Mouse (Mus musculus) CH12.LX (cell line): ENCODE results near the gene P2ry14. TPM values are rescaled to one million over a fixed set of nuclear protein-coding genes. Genes with fewer than 3 reads are reported as not detected.
"Not testable (repeated sequence)": the region's sequence is repeated elsewhere in the genome, so short reads cannot be mapped to it uniquely, and the experiment has no call there.

Source experiments
- DNase-seq: peaks from one replicate; pipeline ENCODE4 v3.0.0-alpha.2; 2013; ENCODE audit errors: extremely low read depth
- H3K27ac ChIP-seq: 2 replicates; pipeline ENCODE4 v1.5.1; 2012; ENCODE audit warnings: low read depth, mild to moderate bottlenecking, control low read depth, moderate library complexity; ENCODE audit not compliant: insufficient read depth
- H3K27me3 ChIP-seq: replicated peaks from 2 replicates; pipeline ENCODE3; 2012; ENCODE audit warnings: inconsistent platforms
- H3K36me3 ChIP-seq, 2 experiments: replicated peaks in 1 of 2; 2 replicates each; pipeline versions ENCODE3 to v1.6.1; 2012; ENCODE audit warnings: inconsistent platforms in 1 of 2, low read length in 1 of 2, mild to moderate bottlenecking in 1 of 2, mixed read lengths in 1 of 2, moderate library complexity in 1 of 2; ENCODE audit not compliant: control insufficient read depth in 1 of 2, insufficient read depth in 1 of 2
- H3K4me1 ChIP-seq, 2 experiments: 2 replicates each; pipeline ENCODE4 v1.6.1; 2012; ENCODE audit warnings: inconsistent platforms in 1 of 2, moderate library complexity in 1 of 2; ENCODE audit not compliant: insufficient read depth in 2 of 2, control insufficient read depth in 1 of 2
- H3K4me2 ChIP-seq: 2 replicates; pipeline ENCODE4 v1.6.1; 2012; ENCODE audit warnings: low read depth, mild to moderate bottlenecking, control low read depth; ENCODE audit not compliant: poor library complexity, insufficient read depth, severe bottlenecking
- H3K4me3 ChIP-seq, 3 experiments: fragments of 150-350 bp in 1 of 3; sonication (generic) in 1 of 3; replicated peaks in 1 of 3; 2 replicates each; pipeline versions ENCODE3 to v1.5.1; 2011 to 2012; ENCODE audit warnings: low read depth in 2 of 3, low read length in 2 of 3, mild to moderate bottlenecking in 2 of 3, moderate library complexity in 2 of 3, control low read depth in 1 of 3, improper control_type of control experiment in 1 of 3, inconsistent platforms in 1 of 3, mixed read lengths in 1 of 3; ENCODE audit not compliant: poor library complexity in 1 of 3
- H3K79me2 ChIP-seq: replicated peaks from 2 replicates; pipeline ENCODE4 v1.6.1; 2012; ENCODE audit warnings: mild to moderate bottlenecking, moderate library complexity; ENCODE audit not compliant: control insufficient read depth, poor library complexity, insufficient read depth, severe bottlenecking; ENCODE audit errors: extremely low read depth
- H3K9ac ChIP-seq: 2 replicates; pipeline ENCODE4 v1.6.1; 2012; ENCODE audit warnings: low read depth, mild to moderate bottlenecking, control low read depth, moderate library complexity; ENCODE audit not compliant: insufficient read depth
- H3K9me3 ChIP-seq: replicated peaks from 2 replicates; pipeline ENCODE3; 2012; ENCODE audit warnings: low read length, inconsistent platforms, mixed read lengths
- EP300 ChIP-seq: IDR thresholded peaks from 2 replicates; pipeline ENCODE4 v1.6.1; 2011; ENCODE audit warnings: low read length, improper control_type of control experiment
- ETS1 ChIP-seq: conservative IDR thresholded peaks from 2 replicates; pipeline ENCODE4 v1.6.1; 2012; ENCODE audit warnings: low read depth, mild to moderate bottlenecking, inconsistent platforms, low read length, improper control_type of control experiment, moderate library complexity
- HCFC1 ChIP-seq: IDR thresholded peaks from 2 replicates; pipeline ENCODE4 v1.6.1; 2012; ENCODE audit warnings: low read depth, mild to moderate bottlenecking, inconsistent platforms, low read length, improper control_type of control experiment
- NRF1 ChIP-seq: IDR thresholded peaks from 2 replicates; pipeline ENCODE4 v1.6.1; 2014; ENCODE audit warnings: low read depth, mild to moderate bottlenecking, inconsistent platforms, low read length, improper control_type of control experiment, moderate library complexity
- TBP ChIP-seq: conservative IDR thresholded peaks from 2 replicates; pipeline ENCODE4 v1.6.1; 2011; ENCODE audit warnings: low read depth, low read length, improper control_type of control experiment
- UBTF ChIP-seq: IDR thresholded peaks from 2 replicates; pipeline ENCODE4 v1.6.1; 2012; ENCODE audit warnings: low read depth, mild to moderate bottlenecking, inconsistent platforms, low read length, improper control_type of control experiment, moderate library complexity
- dilution Hi-C: fragments of 300-500 bp; cut with MboI; formaldehyde crosslinking; loops from 2 replicates; pipeline ENCODE4 v1.14.3; 2020; ENCODE audit warnings: low sequenced_read_pairs; ENCODE audit not compliant: extremely low pct_unique_long_range_greater_than_20kb, extremely low pct_ligation_motif_present
- in situ Hi-C: fragments of 300-500 bp; cut with MboI; formaldehyde crosslinking; loops from 3 replicates; pipeline ENCODE4 v1.14.3; 2019; ENCODE audit warnings: low sequenced_read_pairs, low pct_ligation_motif_present, low pct_unique_long_range_greater_than_20kb, mixed read lengths
- polyA plus RNA-seq: library from polyadenylated mRNA; unstranded; fragments of >175 nt; gene quantifications from 2 replicates; pipeline ENCODE4 v1.2.1, GENCODE M21; 2012; ENCODE audit warnings: low read depth; ENCODE audit not compliant: insufficient read length
- total RNA-seq, 2 experiments: library from RNA; depleted of rRNA; stranded (reverse); fragments of 300-350 nt in 1 of 2; fragments of >200 nt in 1 of 2; gene quantifications; 2 replicates each; pipeline ENCODE4 v1.2.3; 2012 to 2014

P2ry14 gene
- total and polyA plus RNA-seq, 3 experiments = 0.20 to 0.34 (median 0.24) TPM

- Histone ChIP-seq H3K36me3 (peaks cover 0 to 8% of the 10 kb centered on the region in 2 experiments), H3K27ac (no peak overlapping the region), H3K4me2 (no peak overlapping the region), H3K79me2 (no peaks in the 10 kb centered on the region), H3K9ac (no peak overlapping the region), H3K4me3 (no peak overlapping the region), H3K4me1 (peaks cover 3 to 19% of the 10 kb centered on the region in 2 experiments; a peak in 3 of 4 replicates), H3K9me3 (no peaks in the 10 kb centered on the region), H3K27me3 (no peaks in the 10 kb centered on the region)
- DNase-seq = no peak
- dilution Hi-C loops = no loop called here
- no peak for TF ChIP-seq UBTF
- in situ Hi-C loops = no loop called here
Measured at GRCm38 (mm10) chr3:59113973-59114517, 39.4 kb downstream of the P2ry14 start.

- H3K9ac ChIP-seq, H3K4me3 ChIP-seq, H3K9me3 ChIP-seq, H3K27me3 ChIP-seq, H3K36me3 ChIP-seq, H3K4me2 ChIP-seq, dilution Hi-C loops, H3K27ac ChIP-seq, DNase-seq, H3K79me2 ChIP-seq, in situ Hi-C loops: not testable (repeated sequence)
- H3K4me1 ChIP-seq = peaks cover 0 to 11% of the 10 kb centered on the region in 2 experiments; a peak in 3 of 4 replicates
Measured at GRCm38 (mm10) chr3:59113291-59113690, 40.1 kb downstream of the P2ry14 start.

DNA sequence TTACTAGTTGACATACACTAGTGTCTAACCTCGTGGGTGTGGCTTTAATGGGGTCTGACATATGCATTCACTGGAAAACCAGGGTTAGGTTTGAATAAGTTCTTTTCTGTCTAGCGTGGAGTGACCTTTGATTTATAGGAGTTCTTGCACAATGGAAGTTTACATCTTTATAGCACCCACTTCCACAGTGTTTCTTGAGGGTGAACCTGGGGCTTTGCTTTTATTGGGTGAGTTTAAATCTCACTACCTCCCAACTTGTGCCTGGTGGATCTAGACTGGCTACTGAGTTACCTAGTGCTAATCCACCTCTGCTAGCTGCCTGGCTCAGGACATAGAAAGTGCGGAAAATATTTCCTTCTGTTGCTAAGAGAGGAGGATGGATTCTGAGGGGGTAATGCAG is 41.5 kb downstream of the P2ry14 start:
- Histone ChIP-seq H3K27ac (no peak overlapping the region), H3K9me3 (no peaks in the 10 kb centered on the region), H3K9ac (no peak overlapping the region), H3K4me1 (peaks cover 0 to 9% of the 10 kb centered on the region in 2 experiments; a peak in 3 of 4 replicates), H3K4me2 (no peak overlapping the region), H3K27me3 (no peaks in the 10 kb centered on the region), H3K79me2 (no peaks in the 10 kb centered on the region), H3K36me3 (peaks cover 0 to 8% of the 10 kb centered on the region in 2 experiments), H3K4me3 (no peak overlapping the region)
- TF ChIP-seq UBTF = no peak
- TF ChIP-seq EP300 = no peak
- no peak for TF ChIP-seq NRF1
- TF ChIP-seq TBP = no peak
- TF ChIP-seq ETS1 = no peak
- TF ChIP-seq HCFC1 = no peak
- in situ Hi-C loops = no loop called here
- no peak for DNase-seq
- dilution Hi-C loops = no loop called here

- H3K4me3 ChIP-seq, H3K79me2 ChIP-seq, DNase-seq, H3K4me2 ChIP-seq, H3K27me3 ChIP-seq, H3K36me3 ChIP-seq, H3K9me3 ChIP-seq, H3K27ac ChIP-seq, dilution Hi-C loops, in situ Hi-C loops, H3K9ac ChIP-seq: not testable (repeated sequence)
- peaks cover 0 to 14% of the 10 kb centered on the region in 2 experiments; a peak in 3 of 4 replicates for H3K4me1 ChIP-seq
Measured at GRCm38 (mm10) chr3:59109834-59110233, 43.6 kb downstream of the P2ry14 start.
